Mouse (Mus musculus) frontal cortex, postnatal 36 days (tissue): ENCODE measurements around the gene Ctnna2.

Experiments used
- DNase-seq, 2 experiments: peaks; one replicate each; pipeline ENCODE4 v3.0.0; 2022; ENCODE audit warnings: low spot score in 2 of 2

Ctnna2 gene

GRCm38 (mm10) chr6:76908086-76908485 lies 1071.4 kb downstream of the Ctnna2 start:
- DNase-seq = no peak

DNA sequence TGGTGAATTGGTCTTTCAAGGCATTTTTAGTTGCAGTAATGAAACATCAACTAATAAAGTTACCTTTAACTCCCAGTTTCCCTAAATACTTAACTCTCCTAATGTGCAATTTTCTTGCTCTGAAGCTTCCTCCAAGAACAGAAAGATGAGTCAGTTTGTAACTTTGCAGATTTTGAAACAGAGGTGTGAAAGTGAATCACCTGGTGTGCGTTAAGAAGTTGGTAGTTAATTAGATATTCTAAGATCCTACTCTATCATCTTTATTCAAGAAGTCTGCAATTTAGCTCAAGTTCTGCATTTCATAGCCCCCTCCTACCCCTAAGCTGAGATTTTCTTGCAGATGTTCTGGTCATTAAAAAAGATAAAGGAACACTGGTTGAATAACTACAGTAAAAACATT lies 1082.3 kb downstream of the Ctnna2 start:
- DNase-seq = no peak
